Mouse (Mus musculus): Measurements from ENCODE around the gene Fiz1.
"Not testable (repeated sequence)": the region's sequence is repeated elsewhere in the genome, so short reads cannot be mapped to it uniquely, and the experiment has no call there.

Fiz1 gene

DNA sequence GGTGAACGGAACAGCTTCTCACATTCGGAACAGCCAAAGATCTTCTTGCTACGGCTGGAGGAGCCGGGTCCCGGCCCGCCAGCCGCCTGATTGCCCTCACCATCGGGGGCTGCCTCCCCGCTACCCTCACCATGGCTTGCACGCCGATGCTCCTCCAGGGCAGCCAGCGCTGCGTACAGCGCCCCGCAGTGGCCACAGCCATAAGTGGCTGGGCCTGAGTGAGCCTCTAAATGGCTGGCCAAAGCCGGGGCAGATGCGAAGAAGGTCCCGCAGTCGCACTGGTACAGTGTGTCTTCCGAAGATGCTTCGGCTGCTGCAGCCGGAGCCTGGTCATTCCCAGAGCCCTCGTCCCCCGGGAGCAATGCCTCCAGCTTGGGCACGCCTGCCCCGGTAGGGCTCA is 6.3 kb downstream of the Fiz1 start:
- no peak for DNase-seq (ENCODE audit: extremely low spot score, low read depth, low spot score)

DNA sequence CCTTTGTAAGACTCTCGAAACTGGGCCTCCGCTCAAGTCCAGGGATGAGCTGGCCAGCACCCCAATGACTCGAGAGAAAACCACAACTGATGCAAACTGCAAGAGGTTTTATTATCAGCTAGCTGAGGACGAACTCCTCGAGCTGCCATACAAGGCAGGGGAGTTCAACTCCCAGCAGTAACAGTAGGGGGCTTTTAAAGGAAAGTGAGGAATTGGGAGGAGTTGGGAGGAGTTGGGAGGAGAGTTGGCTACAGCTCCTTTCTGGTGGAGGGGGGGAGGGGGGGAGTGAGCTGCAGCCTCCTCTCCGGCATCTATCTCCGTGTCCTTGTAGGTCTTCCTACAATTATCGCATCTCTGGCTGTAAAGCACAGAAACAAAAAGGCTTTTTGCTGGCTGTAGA is 11.6 kb downstream of the Fiz1 start:
- not testable (repeated sequence) for DNase-seq (ENCODE audit: extremely low spot score, low read depth, low spot score)

GRCm38 (mm10) chr7:4999876-5000275 is 14.6 kb downstream of the Fiz1 start:
- no peak for DNase-seq (ENCODE audit: extremely low spot score, low read depth, low spot score)

GRCm38 (mm10) chr7:4996934-4997333 is 17.6 kb downstream of the Fiz1 start:
- no peak for DNase-seq (ENCODE audit: extremely low spot score, low read depth, low spot score)

DNA sequence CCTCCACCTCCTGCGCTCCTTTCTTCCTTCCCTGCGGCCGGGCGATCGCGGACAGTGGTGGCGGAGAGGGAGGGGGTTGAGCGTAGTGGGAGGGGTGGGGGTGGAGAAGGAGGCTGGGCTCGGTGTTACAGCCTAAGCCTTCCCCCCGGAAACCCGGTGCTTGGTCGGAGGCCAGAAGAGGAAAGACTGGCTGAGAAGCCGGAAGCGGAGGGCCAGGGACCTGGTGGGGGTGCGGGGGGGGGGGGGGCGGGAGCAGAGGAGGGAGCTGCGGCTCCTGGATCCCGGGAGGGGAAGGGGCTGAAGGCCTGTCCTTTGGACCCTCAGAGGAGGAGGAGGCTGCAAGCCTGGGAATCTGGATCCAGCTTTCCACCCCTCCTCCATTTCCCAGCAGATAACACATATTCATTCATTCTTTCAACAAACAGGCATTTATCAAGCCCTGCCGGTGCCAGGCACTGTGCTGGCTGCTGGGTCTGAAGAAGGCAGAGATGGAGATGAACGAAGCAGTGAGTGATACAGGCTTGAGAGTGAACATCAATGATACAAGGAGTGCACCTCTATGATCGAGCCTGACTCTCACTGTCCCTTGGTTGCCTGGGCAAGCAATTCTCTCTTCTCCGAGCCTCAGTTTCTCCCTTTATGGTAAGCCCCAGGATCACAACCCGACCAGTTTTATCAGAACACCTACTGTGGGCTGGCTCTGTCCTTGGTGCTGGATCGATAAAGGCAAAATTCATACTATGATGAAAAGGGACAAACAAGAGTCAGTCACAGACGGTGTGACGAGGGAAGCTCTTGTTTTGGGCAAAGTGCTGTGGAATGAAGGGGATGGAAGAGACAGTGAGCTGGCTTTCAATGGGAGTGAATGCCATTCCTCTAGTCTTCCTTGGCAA is 18.2 kb downstream of the Fiz1 start, which contains the start of gene Zfp579:
Gene Zfp579, minus strand, starts transcription at position 156 of the 893 bp plus-strand sequence.
- peak; percentile 69 for DNase-seq (ENCODE audit: extremely low spot score, low read depth, low spot score)

DNA sequence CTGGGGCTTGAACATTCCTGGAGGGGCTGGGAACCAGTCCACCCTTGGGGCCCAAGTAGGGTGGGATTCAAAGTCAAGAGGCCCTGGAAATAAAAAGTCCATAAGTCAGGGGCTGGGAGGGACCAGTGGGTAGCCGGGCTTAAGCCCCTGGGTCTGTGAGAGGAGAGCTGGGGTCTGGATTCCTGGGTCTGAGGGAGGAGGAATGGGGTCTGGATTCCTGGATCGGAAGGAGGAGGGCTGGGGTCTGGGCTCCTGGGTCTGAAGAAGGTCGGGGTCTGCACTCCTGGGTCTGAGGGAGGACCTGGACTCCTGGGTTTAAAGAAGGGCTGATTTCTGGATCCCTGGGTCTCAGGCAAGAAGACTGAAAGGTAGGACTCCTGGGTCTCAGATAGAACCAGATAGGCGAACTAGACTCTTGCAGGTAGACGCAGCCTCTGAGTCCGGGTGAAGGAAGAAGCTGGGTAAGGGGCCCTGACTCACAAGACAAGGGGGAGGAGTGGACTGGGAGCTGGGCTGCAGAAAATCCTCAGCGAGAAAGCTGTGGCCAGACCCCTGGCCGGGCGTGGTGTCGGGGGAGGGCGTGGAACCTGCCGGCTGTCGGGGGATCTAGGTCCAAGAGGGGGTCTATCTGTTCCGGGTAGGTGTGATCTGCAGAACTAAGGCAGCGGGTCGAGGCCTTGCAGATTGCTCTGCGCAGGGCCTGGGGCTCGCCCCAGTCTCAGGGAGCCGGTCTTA is 19.1 kb downstream of the Fiz1 start:
- DNase-seq (ENCODE audit: extremely low spot score, low read depth, low spot score) = no peak

DNA sequence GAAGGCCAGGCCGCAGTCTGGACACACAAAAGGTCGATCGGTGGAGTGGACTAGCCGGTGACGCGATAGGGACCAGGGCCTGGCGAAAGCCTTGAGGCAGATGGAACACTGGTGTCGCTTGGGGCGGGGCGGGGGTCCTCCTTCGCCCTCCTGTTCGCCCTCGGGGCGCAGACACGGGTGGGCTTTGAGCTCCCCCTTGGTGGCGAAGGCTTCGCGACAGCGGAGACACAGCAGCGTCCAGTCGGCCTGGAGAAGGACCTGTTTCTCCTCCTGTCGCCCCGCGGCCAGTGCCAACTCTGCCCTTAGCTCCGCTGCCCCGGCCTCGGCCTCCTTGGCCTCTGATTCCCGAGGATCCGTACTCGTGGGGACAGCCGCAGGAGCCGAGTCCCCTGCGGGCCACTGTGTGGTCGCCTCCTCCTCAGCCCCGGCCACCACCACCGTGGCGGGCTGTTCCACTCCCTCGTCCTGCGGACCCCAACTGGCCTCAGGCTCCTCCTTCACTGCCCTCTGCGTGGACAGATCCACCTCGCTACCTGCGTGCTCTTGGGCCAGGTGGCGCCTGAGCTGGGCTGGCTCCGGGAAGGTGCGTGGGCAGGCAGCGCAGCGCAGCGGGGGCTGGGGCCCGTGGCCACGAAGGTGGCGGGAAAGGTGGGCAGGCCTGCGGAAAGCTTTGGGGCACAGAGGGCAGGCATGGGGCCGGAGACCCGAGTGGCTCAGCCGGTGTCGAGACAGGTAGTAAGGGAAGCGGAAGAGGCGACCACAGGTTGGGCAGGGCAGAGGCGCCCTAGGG is 20.3 kb downstream of the Fiz1 start:
- DNase-seq (ENCODE audit: extremely low spot score, low read depth, low spot score) = no peak

DNA sequence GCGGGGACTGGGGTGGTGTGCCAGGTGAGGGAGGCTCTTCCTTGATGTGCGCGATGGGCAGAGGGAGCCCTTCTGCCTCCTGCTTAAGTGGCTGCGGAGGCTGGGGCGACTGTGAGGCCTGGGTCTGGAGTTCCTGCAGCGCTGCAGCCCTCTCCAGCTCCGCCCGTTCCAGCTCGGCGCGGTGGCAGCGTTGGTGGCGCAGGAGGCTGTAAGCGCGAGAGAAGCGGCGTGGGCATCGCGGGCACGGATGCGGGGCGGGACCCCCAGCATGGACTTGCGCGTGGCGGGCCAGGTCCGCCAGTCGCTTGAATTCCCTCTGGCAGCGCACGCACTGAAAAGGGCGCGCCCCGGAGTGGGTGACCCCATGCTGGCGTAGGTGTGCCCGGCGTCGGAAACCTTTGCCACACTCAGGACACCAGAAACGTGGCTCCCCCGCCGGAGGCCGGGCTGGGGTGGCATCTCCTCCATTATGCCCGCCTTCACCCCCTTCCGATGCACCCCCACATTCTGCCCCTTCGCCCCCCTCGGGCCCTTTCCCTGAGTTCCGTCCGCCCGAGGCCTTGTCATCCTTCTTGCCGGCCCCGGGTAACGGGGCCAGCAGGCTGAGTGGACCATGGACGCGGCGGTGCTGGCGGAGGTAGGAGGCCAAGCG is 21.0 kb downstream of the Fiz1 start:
- no peak for DNase-seq (ENCODE audit: extremely low spot score, low read depth, low spot score)

DNA sequence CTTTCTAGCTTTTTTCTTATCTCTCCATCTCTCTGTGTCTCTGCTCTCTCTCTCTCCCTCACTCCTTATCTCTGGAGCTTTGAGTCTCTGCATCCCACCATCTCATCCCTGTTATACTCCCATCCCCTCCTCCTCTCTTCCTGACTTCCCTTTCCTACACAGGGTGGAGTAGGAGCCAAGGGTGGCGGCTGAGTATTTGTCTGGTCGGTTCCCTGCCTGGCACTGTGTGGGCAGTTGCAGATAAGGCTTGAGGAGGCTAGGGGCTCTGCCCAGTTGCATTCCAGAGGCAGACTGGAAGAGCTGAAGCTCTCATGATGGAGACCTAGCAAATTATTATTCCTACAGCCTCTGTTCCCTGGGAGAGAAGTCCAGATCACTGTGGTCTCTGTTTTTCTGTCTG is 26.2 kb downstream of the Fiz1 start:
- DNase-seq (ENCODE audit: extremely low spot score, low read depth, low spot score) = no peak

GRCm38 (mm10) chr7:4976832-4977231 is 37.7 kb downstream of the Fiz1 start:
- no peak for DNase-seq (ENCODE audit: extremely low spot score, low read depth, low spot score)

GRCm38 (mm10) chr7:4975455-4975854 is 39.0 kb downstream of the Fiz1 start:
- DNase-seq (ENCODE audit: extremely low spot score, low read depth, low spot score) = no peak

DNA sequence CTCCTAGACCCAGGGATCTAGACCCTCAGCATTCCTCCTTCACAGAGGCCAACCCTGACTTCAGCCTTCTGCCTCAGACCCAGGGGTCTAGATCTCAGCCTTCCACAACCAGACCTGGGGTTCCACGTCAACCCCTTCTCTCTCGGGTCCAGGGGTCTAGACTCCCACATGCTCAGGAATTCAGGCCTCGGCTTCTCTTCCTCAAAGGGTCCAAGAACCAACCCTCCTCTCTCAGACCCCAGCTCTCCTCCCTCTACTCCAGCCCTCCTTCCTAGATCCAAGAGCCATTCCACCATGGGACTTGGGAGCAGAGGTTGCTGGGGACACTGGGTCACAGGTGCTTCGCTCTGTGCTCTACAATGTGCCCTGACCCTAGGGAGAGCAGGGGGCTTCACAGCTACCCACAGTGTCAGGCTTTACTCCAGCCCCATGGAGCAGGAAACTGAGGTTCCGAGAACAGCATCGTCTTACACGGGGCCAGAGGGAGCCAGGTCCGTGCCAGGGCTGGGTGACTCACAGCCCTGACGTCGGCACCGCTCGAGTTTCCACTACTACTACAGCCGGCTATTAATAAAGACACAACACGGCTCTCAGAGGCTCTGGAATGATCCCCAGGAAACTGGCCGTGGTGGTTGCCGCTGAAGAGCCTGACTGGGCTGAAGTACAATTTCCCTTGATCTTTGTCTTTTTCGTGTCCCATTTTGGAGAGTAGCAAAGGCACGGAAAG is 42.0 kb downstream of the Fiz1 start:
- no peak for DNase-seq (ENCODE audit: extremely low spot score, low read depth, low spot score)

- no peak for DNase-seq (ENCODE audit: extremely low spot score, low read depth, low spot score)
Observed at GRCm38 (mm10) chr7:4971710-4972109, 42.8 kb downstream of the Fiz1 start.

DNA sequence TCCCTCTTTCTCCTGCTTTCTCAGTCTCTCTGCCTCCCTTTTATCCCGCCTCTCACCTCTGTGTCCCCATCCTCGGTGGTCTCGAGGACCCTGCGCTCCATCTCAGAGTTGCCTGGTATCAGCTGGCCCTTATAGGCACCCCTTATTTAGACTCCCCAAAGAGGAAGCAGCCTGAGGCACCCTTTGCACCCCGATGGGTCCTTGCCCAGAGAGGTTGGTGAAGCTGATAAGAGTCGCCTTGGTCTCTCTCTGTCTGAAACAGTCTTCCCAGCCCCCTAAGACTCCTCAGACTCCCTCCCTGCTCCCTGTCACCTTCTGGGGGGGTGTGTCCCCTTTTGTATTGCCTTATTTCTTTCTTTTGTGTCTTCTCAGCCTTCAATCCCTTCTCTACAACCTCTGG is 43.4 kb downstream of the Fiz1 start, which contains the start of gene Sbk3:
Gene Sbk3, minus strand, starts transcription at position 101 of the 400 bp plus-strand sequence.
- DNase-seq (ENCODE audit: extremely low spot score, low read depth, low spot score) = no peak

DNA sequence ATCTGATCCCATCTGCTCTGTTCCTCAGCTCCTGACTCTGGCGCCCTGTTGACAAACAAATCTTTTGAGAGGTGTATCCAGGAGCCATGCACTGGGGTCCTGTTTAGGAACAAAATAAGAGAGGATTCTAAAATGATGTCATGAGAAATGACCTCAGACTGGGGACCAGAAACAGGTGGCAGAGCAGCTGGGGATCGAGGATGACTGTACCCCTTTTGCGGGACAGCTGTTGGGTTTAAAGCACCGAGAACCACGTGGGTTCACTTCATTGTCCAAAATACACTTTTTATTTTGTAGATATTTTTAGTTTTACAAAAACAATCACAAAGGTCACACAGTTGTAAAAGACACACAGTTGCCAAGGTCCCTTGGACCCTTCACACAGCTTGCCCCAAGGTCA is 49.5 kb downstream of the Fiz1 start:
- no peak for DNase-seq (ENCODE audit: extremely low spot score, low read depth, low spot score)

DNA sequence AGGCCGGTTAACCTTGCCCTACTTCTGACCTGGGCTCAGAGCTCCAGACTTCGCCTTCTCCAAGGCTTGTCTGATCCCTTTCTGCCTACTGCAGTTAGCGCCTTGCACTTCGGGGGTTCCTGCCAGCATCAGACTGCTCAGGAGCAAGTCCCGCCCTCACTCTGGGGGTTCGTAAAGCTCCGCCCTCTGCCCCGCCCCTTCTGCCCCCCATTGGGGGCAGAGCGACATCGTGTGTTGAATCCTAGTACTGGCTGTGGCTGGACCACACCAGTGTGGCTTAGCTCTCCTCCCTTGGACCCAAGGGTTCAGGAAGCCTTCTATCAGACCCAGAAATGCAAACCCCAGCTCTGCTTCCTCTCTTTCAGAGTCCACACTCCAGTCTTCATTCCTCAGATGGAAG is 50.2 kb downstream of the Fiz1 start, which contains the start of gene Sbk2:
Gene Sbk2, minus strand, starts transcription at position 135 of the 400 bp plus-strand sequence.
- no peak for DNase-seq (ENCODE audit: extremely low spot score, low read depth, low spot score)

DNA sequence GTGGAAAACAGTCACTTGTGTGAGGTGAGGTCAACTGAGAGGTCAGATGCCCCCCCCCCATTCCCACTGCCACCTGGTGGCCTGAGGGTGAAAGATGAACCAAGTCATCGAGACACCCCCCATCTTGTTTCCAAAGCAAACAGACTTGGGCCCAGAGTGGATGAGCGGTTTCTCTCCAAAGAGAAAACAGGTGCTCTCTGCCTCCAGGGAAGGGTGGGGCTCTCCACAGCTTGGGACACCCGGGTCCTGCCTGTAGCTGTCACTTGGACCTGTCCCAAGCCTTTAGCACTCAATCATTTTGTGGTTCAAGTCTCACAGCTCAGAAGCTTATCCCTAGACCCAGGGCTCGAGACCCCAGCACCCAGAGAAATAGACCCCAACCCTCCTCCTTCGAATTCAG is 51.0 kb downstream of the Fiz1 start:
- no peak for DNase-seq (ENCODE audit: extremely low spot score, low read depth, low spot score)

DNA sequence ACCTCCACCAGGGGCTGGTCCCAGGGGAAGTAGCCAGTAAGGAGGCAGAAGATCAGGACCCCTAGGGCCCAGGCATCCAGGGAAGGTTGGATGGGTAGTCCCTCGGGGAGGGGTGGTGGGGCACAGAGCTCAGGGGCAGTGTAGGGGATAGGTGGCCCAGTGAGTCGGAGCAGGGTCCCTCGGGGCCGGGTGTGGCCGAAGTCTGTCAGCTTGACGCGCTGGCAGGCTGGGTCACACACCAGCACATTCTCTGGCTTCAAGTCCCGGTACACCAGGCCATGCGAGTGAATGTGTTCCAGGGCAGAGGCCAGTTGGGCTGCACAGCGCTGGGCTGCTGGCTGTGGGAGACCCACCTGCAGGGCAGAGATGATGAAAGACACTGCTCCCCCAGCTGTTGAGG is 57.1 kb downstream of the Fiz1 start:
- DNase-seq (ENCODE audit: extremely low spot score, low read depth, low spot score) = no peak
